Mouse (Mus musculus) testis, postnatal 14 days (tissue): Measurements from ENCODE around the gene Nusap1.
"Not testable (repeated sequence)": the region's sequence is repeated elsewhere in the genome, so short reads cannot be mapped to it uniquely, and the experiment has no call there.

Source experiments
- DNase-seq: peaks from one replicate; pipeline ENCODE4 v3.0.0; 2021; ENCODE audit warnings: low spot score

Nusap1 gene

DNA sequence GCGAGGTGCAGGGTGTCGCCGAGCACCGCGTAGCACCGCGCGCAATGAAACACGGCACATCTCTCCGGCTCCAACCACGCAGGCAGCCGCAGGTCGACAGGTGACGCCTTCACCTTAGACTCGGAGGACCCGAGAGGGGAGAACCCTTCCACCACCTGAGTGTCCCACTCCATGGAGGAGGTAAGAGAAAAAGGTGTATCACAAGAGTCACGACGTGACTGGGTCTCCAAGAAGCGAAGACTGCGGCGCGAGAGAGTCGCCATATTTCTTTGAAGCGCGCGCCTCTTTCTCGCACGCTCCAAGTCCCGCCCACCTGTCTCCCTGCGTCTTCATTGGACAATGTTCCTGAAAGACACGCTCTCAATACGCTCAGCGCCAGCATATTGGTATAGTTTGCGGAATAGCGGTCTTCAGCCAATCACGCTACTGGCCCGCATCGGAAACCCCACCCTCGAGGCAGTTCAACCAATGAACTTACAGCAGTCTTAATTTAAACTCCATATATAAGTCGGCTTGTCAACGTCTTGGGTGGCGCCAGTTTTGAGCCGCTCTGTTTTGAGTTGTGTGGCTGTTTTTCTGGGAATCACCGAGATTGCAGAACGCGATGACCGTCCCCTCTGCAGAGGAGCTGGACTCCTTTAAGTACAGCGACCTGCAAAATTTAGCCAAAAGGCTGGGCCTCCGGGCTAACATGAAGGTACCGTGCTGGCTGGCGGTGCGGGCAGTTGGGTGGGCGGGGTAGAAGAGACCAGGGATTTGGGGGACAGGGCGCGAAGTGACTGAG is at the start of gene Nusap1, which contains the start of gene Oip5:
Nusap1 (plus strand) TSS at position 100 of the 784 bp plus-strand sequence.
Oip5 (minus strand) TSS at position 271 of the 784 bp plus-strand sequence.
- DNase-seq, result peak; percentile 98

DNA sequence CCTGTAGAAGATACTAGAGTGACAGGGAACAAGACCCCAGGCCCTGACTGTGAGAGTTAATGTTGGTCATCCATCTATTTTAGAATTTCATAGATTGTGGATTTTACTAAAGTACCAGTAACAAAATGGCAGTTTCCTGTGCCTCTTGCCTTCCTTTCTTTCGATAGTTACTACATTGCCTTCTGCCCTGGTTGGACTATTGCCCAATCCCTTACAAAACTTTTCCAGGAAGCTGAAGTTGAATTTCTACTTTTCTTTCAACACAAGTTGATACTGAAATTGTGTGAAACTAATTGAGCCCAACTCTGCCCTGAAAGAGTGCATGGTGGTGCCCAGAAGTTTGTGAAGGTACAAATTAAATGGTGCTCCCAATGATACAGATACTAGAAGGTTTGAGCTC is 45.6 kb upstream of the Nusap1 start:
- DNase-seq, result no peak

DNA sequence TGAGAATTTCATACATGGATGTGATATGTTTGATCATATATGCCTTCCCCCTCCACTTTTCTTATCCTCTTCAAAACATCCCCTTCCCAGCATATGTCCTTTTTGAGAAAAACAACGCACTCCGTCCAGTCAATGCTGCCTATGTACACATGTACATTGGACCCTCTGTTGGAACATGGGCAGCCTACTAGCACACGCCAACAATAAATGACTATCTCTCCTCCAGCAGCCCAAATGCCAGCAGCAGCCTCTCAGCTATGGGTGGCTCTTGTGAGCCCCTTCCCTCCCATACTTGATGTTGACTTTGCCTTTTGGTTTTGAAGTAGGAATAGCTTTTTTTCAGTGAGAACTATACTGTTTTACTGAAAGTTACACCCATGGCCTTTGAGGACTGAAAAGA is 36.5 kb upstream of the Nusap1 start:
- DNase-seq, result no peak

DNA sequence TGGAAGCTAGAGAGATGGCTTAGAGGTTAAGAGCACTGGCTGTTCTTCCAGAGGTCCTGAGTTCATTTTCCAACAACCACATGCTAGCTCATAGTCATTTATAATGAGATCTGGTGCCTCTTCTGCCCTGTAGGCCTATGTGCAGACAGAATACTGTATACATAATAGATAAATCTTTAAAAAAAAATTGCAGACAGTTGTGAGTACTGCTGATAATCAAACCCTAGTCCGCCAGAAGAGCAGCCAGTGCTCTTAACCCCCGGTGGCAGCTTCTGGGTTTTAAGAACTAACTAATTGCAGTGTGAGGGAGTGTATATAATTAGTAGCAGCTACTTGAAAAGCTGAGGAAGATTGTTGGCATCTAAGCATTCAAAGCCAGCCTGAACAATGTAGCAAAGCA is 34.7 kb upstream of the Nusap1 start:
- no peak for DNase-seq

DNA sequence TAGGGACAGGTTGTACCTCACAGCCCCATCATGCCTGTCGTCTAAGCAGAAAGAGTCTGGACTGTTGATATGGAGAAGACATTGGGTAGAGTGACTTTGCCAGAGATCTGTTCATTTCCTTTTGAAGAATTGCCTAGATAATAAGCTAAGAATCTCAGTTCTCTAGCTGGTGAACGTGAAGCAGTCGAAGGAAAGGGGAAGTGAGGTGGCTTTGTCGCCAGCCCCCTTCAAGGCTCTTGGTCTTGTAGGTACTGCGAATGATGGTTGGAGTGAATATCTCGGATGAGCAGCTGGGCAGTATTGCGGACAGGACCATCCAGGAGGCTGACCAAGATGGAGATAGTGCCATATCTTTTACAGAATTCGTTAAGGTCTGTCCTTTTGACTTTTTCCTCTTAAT is 33.8 kb upstream of the Nusap1 start:
- DNase-seq, result no peak

DNA sequence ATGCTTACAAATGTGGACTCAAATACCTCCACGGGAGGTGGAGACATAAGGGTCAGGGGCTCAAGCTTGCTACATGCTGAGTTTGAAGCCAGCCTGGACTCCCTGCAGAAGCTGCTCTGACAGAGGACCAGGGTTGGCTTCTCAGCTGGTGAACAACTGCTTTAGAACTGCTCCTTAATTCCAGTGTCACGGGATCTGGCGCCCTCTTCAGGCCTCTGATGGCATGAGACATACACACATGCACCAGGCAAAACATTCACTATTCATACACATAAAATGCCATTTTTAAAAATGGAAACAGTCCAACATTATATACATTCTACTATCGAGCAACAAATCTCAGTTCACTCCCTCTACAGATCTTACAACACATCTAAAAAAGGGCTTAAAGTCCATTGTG is 30.7 kb upstream of the Nusap1 start:
- DNase-seq, result no peak

DNA sequence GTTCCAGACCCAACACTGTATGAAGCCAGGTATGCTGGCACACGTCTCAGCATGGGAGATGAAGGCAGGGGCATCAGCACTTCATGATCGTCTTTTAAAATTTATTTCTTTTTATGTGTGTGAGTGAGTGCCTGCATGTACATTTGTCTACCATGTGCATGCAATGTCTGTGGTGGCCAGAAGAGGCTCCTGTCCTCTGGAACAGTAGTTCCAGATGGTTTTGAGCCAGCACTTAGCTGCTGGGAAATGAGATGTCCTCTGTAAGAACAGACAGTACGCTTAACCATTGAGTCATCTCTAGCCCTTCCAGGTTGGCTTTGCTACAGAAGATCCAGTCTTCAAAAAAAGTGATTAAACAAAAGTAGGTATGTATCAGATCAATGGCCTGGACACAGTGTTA is 26.9 kb upstream of the Nusap1 start:
- no peak for DNase-seq

DNA sequence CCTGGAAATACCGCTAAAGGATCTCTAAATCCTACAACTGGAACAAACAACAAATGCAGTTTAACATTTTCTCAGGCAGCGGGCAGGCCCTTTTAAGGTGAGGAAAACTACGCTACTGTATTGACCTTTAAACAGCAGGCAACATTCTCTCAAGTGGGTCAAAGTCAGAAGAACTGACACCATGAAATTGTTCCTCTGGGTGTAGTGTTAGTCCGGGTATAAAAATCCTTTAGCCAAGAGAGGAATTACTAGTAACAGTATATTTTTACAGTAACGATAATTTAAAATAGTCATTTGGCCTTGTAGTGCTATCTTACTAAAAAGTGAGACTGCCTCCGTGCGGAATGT is 24.4 kb upstream of the Nusap1 start:
- DNase-seq, result no peak

DNA sequence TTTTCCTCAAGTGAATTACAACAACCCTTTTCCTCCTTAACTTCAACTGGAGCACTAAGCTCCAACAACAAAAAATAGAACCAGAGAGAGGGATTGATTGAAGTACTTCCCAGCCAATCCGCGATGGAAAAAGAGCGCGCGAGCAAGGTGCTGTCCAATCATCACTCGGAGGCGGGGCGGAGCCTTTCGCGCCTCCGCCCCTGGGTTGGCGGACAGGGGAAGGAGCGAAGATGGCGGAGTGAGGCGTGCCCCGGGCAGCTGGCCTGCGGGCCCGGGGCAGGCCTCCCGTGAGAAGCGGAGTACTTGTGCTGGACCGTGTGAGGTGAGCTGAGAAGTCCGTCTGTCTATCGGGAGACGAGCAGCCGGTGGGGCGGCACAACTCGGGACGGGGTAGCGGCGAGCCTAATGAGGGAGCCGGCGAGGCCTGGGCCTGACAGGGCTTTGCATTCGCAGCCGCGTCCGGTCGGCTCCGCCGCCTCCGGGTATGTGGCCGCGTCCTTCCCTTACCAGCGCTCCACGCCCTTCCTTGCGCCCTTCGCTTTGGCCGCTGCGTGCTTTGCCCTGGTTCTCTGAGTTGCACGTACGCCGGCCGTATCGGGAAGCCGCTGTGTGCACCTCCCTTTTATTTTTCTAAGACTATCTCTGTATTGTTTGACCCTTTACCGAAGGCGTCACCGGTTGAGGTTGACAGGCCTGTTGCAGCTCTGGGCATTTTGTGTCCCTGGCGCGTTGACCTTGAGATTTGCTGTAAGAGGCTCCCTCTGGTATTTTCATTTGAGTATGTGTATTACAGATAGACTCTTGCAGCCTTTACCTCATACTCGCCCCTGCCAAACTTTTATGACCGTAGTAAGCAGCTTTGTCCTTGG is 23.8 kb upstream of the Nusap1 start:
- peak; percentile 97 for DNase-seq

DNA sequence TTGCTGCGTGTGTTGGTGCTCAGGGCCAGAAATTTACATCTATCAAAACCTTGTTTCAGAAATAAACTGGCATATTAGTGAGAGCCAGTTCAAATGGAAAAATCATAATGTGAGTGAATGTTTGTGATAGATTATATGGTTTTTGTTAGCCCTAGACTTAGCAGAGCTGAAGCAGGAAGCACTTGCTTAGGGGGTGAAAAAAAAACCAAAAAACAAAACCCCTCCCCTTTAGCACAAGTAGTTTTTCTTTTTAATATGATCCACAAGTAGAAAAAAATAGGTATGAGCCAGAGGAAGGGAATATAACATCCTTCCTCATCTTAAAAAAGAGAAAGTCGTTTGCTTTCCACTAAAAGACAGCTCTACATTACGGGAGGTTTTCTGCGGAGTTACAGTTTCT is 22.8 kb upstream of the Nusap1 start:
- no peak for DNase-seq

DNA sequence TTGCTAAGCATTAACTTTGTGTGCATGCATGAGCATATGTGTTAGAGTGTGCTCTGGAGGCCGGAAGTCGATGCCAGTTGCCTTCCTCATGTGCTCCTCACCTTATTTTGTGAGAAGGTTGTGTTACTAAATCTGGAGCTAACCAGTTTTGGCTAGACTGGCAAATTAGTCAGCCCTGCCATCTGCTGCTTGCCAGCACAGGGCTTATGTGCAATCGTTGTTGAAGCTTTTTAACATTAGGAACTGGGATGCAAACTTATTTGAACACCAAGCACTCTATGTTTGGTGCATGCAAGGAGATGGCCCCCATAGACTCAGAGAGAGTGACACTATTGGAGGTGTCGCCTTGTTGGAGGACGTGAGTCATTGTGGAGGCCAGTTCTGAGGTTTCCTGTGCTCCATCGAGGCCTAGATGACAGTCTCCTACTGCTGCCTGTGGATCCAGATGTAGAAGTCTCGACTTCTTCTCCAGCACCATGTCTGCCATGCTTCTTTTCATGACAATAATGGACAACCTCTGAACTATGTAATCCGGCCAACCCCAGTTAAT is 21.2 kb upstream of the Nusap1 start:
- no peak for DNase-seq

DNA sequence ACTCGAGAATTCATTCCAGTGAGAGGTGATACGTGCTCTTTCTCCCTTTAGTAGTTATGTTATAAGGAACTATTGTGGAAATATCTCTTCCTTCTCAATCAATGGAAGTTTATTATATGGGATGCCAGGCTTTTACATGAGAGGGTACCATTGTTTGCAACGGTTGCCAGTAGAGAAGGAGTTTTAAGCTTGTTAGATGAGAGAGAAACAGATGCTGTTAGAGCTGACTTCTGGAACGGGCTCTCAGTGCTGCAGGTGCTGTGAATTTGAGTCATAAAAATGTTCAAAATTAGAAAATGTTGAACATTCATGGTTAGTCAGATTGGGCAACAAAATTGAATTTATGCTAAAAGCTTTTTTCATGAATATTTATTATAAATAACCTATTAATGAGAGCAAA is 17.1 kb upstream of the Nusap1 start:
- no peak for DNase-seq

DNA sequence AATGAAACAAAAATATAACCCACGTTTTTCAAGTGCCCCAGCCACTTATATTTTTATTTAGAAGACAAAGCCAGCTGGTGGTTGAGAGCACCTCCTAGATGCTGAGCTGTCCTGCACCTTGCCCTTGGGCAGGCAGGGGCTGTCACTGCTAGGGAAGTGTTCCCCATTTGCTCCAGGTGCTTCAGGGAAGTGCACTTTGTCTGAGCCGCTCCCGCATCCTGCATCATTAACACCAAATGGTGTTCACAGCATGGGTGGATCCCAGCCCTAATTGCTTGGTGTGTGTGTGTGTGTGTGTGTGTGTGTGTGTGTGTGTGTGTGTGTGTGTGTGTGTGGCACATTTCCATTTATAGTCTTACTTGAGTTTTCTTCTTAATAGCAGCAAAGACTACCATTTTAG is 16.5 kb upstream of the Nusap1 start:
- not testable (repeated sequence) for DNase-seq

DNA sequence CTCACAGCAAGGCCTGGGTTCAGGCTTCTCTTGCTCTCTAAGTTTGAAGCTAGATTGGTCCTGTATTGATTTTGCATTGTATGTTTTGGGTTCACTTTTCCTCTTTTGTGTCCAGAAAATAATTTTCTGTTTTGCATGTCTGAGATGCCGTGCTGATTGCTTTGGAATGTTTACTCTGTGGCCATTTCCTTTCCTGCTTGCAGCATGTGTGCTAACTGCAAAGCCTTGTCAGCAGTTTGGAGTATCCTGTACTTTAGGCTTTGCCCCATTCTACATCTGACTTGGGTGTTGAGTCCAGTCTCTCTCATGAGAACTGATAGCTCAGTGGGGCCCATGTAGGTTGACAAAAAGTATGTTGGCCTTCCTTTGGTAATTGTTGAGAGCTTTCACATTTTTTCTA is 15.6 kb upstream of the Nusap1 start:
- no peak for DNase-seq

DNA sequence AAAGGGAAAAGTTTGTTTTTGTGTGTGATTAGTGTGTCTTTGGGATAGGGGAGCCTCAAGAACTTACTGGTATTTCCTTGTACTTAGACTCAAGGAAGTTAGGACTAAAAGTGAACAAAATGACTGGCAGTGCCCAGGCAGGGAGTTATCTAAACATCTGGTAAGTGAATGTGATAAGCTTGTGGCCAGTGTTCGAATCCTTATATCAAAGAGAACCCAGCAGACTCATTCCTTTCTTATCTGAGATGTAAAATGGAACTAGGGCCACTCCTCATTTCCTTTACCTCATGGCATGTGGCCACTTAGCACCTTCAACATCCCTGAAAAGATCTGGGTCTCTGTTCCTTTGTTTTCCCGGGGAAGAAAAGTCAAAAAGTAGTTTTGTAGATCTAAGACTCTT is 14.2 kb upstream of the Nusap1 start:
- no peak for DNase-seq

DNA sequence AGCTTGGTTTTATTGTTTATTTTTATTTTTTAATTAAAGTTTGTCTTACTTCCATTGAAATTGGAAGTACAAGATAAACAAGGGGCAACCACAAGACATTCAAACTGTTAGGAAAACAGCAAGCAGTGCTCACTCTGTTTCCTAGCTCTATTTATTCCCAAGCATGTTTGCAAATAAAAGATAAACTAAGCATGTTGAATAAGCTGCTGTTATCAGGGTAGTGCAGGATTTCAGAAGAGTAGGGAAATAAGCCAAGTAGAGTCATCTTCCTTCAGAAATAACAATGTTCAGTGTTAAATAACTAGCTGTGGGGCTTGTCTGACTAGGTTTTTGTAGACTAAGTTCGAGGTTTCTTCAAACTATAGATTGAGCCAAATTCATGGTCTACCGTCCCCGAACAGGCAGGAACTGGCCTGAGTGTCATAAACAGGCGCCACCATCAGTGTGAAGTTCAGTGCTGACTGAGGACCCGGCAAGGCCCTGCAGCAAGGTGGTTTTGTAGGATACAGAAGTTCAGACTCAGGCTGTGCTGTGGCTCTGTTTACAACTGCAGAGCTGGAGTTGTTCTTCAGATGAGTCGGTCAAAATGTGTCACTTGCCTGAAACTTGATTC is 12.6 kb upstream of the Nusap1 start:
- no peak for DNase-seq

DNA sequence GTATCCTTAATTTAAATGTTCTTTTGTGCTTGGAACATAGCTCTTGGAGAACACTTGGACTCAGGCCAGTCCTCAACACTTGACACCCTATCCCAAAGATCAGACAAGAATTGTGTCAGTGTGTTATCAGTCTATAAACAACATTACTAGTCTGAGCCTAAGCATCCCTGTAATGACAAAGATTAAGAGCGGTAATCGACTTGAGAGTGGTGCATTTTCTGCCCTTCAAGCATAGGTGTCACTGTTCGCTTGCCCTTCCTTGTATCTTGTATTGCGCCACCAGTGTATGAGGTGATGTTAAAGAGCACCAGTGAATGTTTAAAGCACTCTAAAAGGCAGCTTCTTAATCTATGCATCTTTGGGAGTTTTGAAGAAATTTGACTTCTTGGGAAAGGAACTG is 11.1 kb upstream of the Nusap1 start:
- DNase-seq, result no peak

DNA sequence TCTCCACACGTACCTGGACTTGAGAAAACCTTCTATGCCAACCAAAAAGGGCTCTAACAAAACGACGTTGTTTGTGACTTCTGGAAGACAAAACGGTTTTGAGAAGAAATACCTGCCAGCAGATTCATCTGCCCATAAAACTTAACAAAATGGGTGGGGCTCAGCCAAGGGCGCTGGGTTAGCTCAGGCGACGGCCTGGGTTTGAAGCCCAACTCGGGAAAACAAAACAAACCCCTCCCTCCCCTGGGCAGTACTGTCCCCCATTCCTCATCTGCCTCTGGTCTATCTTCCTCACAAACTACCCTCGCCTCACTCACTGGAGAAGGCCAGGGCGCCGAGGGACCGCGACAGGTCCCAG is 278 bp upstream of the Nusap1 start:
- DNase-seq, result no peak

DNA sequence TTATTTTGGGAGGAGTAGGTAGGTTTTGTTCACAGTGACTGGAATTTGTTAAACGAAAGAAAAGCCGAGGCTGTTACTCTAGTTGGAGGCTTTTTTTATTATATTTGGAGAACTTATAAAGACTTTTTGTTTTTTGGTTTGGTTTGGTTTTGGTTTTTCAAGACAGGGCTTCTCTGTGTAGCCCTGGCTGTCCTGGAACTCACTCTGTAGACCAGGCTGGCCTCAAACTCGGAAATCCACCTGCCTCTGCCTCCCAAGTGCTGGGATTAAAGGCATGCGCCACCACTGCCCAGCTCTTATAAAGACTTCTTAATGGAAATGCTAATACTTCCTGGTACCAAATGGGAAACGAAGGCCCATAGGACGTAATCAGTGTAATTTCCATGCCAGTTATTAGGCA is 904 bp downstream of the Nusap1 start:
- not testable (repeated sequence) for DNase-seq

DNA sequence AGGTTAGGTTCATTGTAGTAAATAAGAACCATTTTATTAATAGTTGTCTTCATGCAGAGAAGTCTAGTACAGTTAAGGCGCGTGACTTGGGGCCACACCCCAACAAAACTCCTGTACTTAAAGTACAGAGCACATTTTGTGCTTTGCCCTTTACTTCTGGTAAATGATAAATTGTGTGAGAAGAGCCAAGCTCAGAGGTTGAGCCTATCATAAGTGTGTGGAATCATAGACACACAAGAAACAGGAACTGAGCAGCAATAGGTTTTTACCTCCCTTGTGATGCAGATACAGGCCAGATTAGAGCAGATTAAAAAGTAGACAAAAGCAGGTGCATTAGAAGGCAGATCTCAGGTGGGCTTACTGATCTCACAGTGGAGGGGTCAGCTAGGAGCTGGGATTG is 3.2 kb downstream of the Nusap1 start:
- DNase-seq, result no peak

DNA sequence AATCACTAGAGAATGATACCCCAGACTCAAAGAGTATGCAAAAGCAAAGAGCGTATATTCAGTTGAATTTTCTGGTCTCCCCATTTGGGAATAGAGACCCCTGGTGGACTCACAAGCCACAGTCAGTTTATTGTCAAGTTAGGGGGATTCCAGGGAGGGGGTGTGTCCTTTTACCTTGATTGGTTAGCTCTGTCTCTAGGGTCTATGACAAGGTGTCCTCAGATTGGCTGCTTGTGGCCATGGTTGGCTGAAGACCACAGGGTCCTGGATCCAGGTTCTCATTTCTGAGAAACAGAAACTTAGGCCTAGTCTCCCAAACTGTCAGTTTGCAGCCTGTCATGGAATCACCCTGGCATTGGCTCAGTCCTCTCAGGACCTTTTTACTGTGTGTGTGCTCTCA is 18.7 kb downstream of the Nusap1 start:
- DNase-seq, result no peak

DNA sequence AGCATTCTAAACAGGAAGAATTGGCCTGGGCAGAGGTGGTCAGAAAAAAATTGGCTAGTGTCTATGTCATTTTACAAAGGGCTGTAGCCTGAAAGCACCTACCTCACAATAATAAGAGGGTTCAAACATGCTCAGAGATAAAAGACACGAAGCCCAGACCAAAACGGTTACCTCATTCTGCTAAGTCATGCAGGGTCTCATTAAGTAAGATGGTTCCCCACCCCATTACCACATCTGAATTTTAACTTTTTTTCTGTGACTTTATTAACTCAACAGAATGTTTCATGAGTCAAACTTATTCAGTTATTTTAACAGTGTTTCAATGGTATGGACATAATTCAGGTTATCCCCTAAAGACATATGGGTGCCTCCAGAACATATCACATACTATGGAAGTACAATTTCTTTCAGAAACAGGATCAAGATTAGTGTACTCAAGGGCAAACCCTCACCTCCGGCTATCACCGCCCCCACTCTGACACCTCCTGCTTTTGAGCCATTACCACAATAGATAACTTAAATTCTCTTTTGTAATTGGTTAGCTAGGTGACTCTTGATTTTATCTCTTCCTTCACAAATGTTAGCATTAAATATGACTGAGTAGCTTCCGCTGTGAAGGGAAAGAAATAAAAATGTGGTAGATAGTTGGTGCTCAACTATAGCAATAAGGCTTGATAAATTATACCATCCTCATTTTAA is 23.3 kb downstream of the Nusap1 start:
- DNase-seq, result no peak
